Mouse (Mus musculus) heart, embryonic 11.5 days (tissue): ENCODE results near the gene Knl1. TPM values are rescaled to one million over a fixed set of nuclear protein-coding genes. Genes with fewer than 3 reads are reported as not detected.

Experiments used
- ATAC-seq: fragments of 200-750 bp; cut with Nextera tagmentation; replicated peaks from 2 replicates; pipeline ENCODE4 v1.8.0; 2017; ENCODE audit warnings: moderate library complexity; ENCODE audit not compliant: insufficient number of reproducible peaks, low FRiP score, low TSS enrichment
- H3K27ac ChIP-seq: fragments of 300-500 bp; sonication (generic); 2 replicates; pipeline ENCODE4 v1.5.1; 2014; ENCODE audit warnings: mild to moderate bottlenecking, low read depth, low read length
- H3K27me3 ChIP-seq: fragments of 300-500 bp; sonication (generic); 2 replicates; pipeline ENCODE4 v1.6.1; 2014; ENCODE audit warnings: mild to moderate bottlenecking, low read length, mixed read lengths; ENCODE audit not compliant: control insufficient read depth, insufficient read depth
- H3K36me3 ChIP-seq: fragments of 300-500 bp; sonication (generic); 2 replicates; pipeline ENCODE4 v1.6.1; 2014; ENCODE audit warnings: mild to moderate bottlenecking, low read length, moderate library complexity, mixed read lengths; ENCODE audit not compliant: control insufficient read depth, insufficient read depth
- H3K4me1 ChIP-seq: fragments of 300-500 bp; sonication (generic); 2 replicates; pipeline ENCODE4 v1.6.1; 2014; ENCODE audit warnings: low read length; ENCODE audit not compliant: control insufficient read depth, insufficient read depth
- H3K4me2 ChIP-seq: fragments of 300-500 bp; sonication (generic); 2 replicates; pipeline ENCODE4 v1.6.1; 2014; ENCODE audit warnings: mild to moderate bottlenecking, moderate library complexity
- H3K4me3 ChIP-seq: fragments of 300-500 bp; sonication (generic); 2 replicates; pipeline ENCODE4 v1.5.1; 2014; ENCODE audit warnings: low read depth, low read length
- H3K9ac ChIP-seq: fragments of 300-500 bp; sonication (generic); 2 replicates; pipeline ENCODE4 v1.6.1; 2014; ENCODE audit warnings: mild to moderate bottlenecking, low read depth, low read length, moderate library complexity
- H3K9me3 ChIP-seq: fragments of 300-500 bp; sonication (generic); replicated peaks from 2 replicates; pipeline ENCODE4 v1.6.1; 2016; ENCODE audit warnings: low read length; ENCODE audit not compliant: control insufficient read depth
- WGBS: fragments of 180-500 bp; shearing (Covaris S2); extraction: QIAGEN DNeasy Blood & Tissue Kit; methylation state at CpG from one replicate; pipeline ENCODE4 v1.1.7; 2014; ENCODE audit not compliant: insufficient replicate concordance; 5-methylcytosine and 5-hydroxymethylcytosine counted together
- polyA plus RNA-seq: library from polyadenylated mRNA; unstranded; fragments of >200 nt; fragmentation: Nextera tagmentation; extraction: Ambion mirVana; gene quantifications from 2 replicates; pipeline ENCODE4 v1.2.1, GENCODE M21; 2014

Gene Knl1
- polyA plus RNA-seq, 1 experiment from 2014 or later, result 30.9 TPM

GRCm38 (mm10) chr2:119017647-119018046 is 29.3 kb upstream of the Knl1 start:
- no peak overlapping the region for H3K27ac ChIP-seq
- peaks cover 18% of the 10 kb centered on the region for H3K36me3 ChIP-seq
- 89% methylated on average over 3 of the region's 3 CpGs for WGBS
- no peak overlapping the region for H3K9ac ChIP-seq
- peaks cover 9% of the 10 kb centered on the region for H3K4me1 ChIP-seq
- H3K9me3 ChIP-seq, result no peaks in the 10 kb centered on the region
- no peak overlapping the region for H3K4me2 ChIP-seq
- ATAC-seq, result no peak
- no peaks in the 10 kb centered on the region for H3K27me3 ChIP-seq
- H3K4me3 ChIP-seq, result no peak overlapping the region

DNA sequence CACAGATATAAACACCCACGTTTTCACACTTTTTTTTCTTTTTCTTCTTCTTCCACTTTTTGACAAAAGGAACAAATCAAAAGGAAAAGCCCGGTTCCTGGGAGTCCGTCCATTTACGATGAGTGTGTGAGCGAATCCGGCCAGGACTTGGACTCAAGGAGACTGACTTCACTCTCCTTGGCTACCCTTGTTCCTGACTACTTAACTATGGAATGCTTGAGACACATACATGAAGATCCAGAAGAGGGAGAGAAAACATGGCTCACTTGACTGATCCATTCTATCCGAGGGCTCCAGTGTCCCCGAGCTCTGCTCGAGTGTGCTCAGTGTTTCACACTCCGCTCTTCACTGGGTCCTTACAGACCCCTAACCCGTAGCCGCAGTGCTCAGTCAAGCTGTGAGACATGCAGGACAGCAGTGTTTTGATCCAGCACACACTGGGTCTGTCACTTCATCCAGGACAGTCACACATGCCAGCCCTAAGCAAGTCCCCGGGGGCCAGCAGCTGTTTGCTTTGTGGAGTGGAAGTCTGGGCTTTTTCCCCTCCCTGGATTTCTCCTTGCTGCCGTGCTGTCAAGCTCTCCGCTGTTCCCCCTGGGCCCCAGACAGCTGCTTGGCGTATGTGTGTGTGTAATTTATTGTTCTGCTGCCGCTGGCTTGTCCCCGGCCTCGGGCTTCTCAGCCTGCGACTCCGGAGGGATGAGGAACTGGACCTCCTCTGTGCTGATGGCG is 28.4 kb upstream of the Knl1 start:
- 0 out of 2 replicates have a peak overlapping the region, but pooled peaks have one; percentile 17 for H3K27ac ChIP-seq
- 0 out of 2 replicates have a peak, but pooled peaks have one; percentile 35 for ATAC-seq
- no peaks in the 10 kb centered on the region for H3K27me3 ChIP-seq
- peak overlapping the region; percentile 34; the same call in 1 of the 2 replicates for H3K4me2 ChIP-seq
- no peak overlapping the region for H3K9ac ChIP-seq
- WGBS, result 50% methylated on average over 22 of the region's 22 CpGs
- no peaks in the 10 kb centered on the region for H3K9me3 ChIP-seq
- peaks cover 18% of the 10 kb centered on the region for H3K36me3 ChIP-seq
- H3K4me1 ChIP-seq, result peaks cover 9% of the 10 kb centered on the region
- H3K4me3 ChIP-seq, result no peak overlapping the region

DNA sequence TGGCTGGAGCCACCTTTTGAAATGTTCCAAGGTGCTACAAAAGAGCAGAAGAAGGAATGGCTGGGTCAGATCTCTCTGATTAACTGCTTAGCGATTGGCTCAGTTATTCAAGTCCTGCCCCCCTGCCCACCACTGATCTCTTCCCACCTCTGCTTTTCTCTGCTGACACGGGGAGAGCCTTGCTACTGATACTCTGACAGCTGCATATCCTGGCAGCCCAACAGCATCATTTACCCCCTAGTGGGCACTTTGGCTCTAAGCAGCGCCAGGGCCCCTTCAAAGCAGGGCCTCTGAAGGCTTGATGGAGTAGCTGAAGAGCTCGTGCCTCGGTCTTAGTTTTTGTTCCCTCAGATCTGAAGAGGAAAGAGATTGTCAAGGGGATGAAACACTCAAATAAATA is 27.8 kb upstream of the Knl1 start:
- peak; percentile 39; the same call in 1 of the 2 replicates for ATAC-seq
- Histone ChIP-seq H3K9ac (no peak overlapping the region), H3K4me3 (no peak overlapping the region), H3K4me1 (peaks cover 9% of the 10 kb centered on the region), H3K4me2 (peak overlapping the region; percentile 34; the same call in 1 of the 2 replicates), H3K9me3 (no peaks in the 10 kb centered on the region), H3K27me3 (no peaks in the 10 kb centered on the region), H3K36me3 (peaks cover 18% of the 10 kb centered on the region), H3K27ac (no peak overlapping the region)
- 11% methylated on average over 5 of the region's 5 CpGs for WGBS

DNA sequence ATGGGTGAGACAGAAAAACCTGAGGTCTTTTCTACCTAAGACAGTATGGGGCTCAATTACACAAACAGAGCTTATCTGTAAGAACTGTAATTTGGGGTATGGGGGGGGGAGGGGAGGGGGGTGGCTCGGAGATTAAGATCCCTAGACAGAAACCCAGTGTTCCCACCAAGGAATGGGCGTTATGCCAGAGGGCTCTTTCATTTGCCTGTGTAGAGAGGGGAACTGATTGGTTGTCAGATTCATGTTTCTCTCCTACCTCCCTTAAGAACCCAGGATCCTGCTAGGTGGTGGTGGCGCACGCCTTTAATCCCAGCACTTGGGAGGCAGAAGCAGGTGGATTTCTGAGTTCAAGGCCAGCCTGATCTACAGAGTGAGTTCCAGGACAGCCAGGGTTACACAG is 27.4 kb upstream of the Knl1 start:
- ATAC-seq, result no peak
- no peak overlapping the region for H3K4me3 ChIP-seq
- H3K9ac ChIP-seq, result no peak overlapping the region
- H3K36me3 ChIP-seq, result peaks cover 18% of the 10 kb centered on the region
- no peaks in the 10 kb centered on the region for H3K9me3 ChIP-seq
- no peaks in the 10 kb centered on the region for H3K27me3 ChIP-seq
- H3K27ac ChIP-seq, result no peak overlapping the region
- peaks cover 9% of the 10 kb centered on the region for H3K4me1 ChIP-seq
- H3K4me2 ChIP-seq, result no peak overlapping the region
- WGBS, result 41% methylated on average over 4 of the region's 4 CpGs

GRCm38 (mm10) chr2:119023154-119023660 is 23.7 kb upstream of the Knl1 start:
- WGBS, result 90% methylated on average over 6 of the region's 6 CpGs

DNA sequence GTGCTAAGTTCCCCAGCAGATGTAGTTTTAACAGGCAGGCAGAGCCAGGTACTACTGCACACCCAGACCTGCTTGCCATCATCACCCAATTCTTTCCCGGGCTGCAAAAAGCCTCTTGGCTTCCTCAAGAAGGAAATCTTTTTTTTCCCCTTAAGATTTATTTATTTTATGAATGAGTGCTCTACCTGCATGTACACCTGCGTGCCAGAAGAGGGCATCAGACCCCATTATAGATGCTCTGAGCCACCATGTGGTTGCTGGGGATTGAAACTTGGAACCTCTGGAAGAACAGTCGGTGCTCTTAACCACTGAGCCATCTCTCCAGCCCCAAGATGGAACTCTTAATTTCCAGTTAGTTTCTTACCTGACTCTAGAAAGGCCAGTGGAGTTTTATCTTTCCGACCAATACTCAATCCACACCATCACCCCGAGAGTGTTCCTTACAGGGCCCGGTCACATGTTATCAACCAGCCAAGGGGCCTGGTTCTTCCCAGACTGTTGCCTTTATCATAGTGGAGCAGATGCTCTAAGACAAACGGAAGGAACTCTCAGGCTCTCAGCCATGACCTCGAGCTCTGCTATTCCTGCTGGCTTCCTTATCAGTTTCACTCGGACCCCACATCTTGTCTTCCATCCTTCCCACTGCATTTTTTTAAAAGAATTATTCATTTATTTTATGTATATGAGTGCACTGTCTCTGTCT is 22.2 kb upstream of the Knl1 start:
- no peaks in the 10 kb centered on the region for H3K9me3 ChIP-seq
- no peak overlapping the region for H3K4me2 ChIP-seq
- ATAC-seq, result peak; percentile 48; the same call in 1 of the 2 replicates
- H3K4me1 ChIP-seq, result peaks cover 12% of the 10 kb centered on the region; the same call in 1 of the 2 replicates
- 58% methylated on average over 9 of the region's 9 CpGs for WGBS
- no peak overlapping the region for H3K4me3 ChIP-seq
- H3K36me3 ChIP-seq, result peaks cover 16% of the 10 kb centered on the region
- H3K27ac ChIP-seq, result no peak overlapping the region
- H3K27me3 ChIP-seq, result no peaks in the 10 kb centered on the region
- no peak overlapping the region for H3K9ac ChIP-seq

More at GRCm38 (mm10) chr2:119023154-119023660, 23.7 kb upstream of the Knl1 start:
- Histone ChIP-seq H3K4me1 (peaks cover 14% of the 10 kb centered on the region), H3K27me3 (no peaks in the 10 kb centered on the region), H3K4me2 (no peak overlapping the region), H3K27ac (no peak overlapping the region), H3K9ac (no peak overlapping the region), H3K36me3 (peaks cover 16% of the 10 kb centered on the region), H3K9me3 (no peaks in the 10 kb centered on the region), H3K4me3 (no peak overlapping the region)
- no peak for ATAC-seq

DNA sequence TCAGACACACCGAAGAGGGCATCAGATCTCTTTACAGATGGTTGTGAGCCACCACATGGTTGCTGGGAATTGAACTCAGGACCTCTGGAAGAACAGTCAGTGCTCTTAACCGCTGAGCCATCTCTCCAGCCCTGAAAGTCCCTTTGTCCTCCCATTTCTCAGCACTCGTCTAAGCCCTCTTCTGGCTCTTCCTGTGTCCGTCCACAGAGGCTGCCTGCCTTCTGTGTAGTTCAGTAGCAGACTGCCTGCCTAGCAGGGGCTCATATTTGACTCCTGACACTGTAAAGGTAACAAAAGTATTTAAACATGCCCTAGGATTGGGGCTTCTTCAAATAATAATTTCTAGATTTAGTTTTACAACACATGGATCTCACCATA is 21.7 kb upstream of the Knl1 start:
- Histone ChIP-seq H3K4me3 (no peak overlapping the region), H3K4me1 (peaks cover 12% of the 10 kb centered on the region; the same call in 1 of the 2 replicates), H3K27ac (no peak overlapping the region), H3K9ac (no peak overlapping the region), H3K36me3 (peaks cover 16% of the 10 kb centered on the region), H3K4me2 (no peak overlapping the region), H3K27me3 (no peaks in the 10 kb centered on the region), H3K9me3 (no peaks in the 10 kb centered on the region)
- 64% methylated on average over 4 of the region's 4 CpGs for WGBS
- no peak for ATAC-seq

DNA sequence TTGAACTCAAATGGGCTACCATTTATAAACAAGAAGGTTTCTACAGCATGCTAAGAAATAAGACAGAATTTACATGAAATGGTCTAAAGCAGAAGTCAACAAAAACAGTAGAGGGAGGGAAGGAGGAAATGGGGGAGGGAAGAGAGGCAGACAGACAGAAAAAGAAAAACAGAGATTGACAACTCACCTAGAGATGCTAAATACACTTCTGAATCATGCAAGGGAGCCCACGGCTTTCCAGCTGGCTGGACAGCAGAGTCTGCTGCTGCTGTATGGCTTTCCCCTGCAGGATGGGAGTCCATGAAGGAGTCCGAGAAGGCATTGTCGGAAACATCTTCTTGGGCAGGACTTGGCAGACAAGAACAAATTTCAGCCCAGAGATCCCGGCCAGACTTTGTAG is 20.0 kb upstream of the Knl1 start:
- H3K27me3 ChIP-seq, result no peaks in the 10 kb centered on the region
- no peaks in the 10 kb centered on the region for H3K9me3 ChIP-seq
- no peak overlapping the region for H3K9ac ChIP-seq
- H3K4me3 ChIP-seq, result no peak overlapping the region
- peaks cover 6% of the 10 kb centered on the region for H3K36me3 ChIP-seq
- no peak overlapping the region for H3K27ac ChIP-seq
- H3K4me2 ChIP-seq, result no peak overlapping the region
- H3K4me1 ChIP-seq, result peaks cover 12% of the 10 kb centered on the region; the same call in 1 of the 2 replicates
- 89% methylated on average over 4 of the region's 4 CpGs for WGBS
- no peak for ATAC-seq
